Mouse (Mus musculus): ENCODE results near the gene Pcyt1a. TPM values are rescaled to one million over a fixed set of nuclear protein-coding genes. Genes with fewer than 3 reads are reported as not detected.

The Pcyt1a gene
- polyA plus RNA-seq, 1 experiment from 2014 or later: 48.0 TPM

GRCm38 (mm10) chr16:32402818-32403217, 27.9 kb upstream of the Pcyt1a start:
- Histone ChIP-seq H3K36me3 (no peaks in the 10 kb centered on the region), H3K9me3 (no peaks in the 10 kb centered on the region), H3K4me3 (replicated peaks) (no peak overlapping the region), H3K4me1 (replicated peaks) (no peaks in the 10 kb centered on the region), H3K27me3 (no peaks in the 10 kb centered on the region), H3K9ac (replicated peaks) (no peak overlapping the region), H3K27ac (no peak overlapping the region), H3K4me2 (replicated peaks) (no peak overlapping the region)
- no peak for ATAC-seq
- 74% methylated on average over 3 of the region's 3 CpGs for WGBS

DNA sequence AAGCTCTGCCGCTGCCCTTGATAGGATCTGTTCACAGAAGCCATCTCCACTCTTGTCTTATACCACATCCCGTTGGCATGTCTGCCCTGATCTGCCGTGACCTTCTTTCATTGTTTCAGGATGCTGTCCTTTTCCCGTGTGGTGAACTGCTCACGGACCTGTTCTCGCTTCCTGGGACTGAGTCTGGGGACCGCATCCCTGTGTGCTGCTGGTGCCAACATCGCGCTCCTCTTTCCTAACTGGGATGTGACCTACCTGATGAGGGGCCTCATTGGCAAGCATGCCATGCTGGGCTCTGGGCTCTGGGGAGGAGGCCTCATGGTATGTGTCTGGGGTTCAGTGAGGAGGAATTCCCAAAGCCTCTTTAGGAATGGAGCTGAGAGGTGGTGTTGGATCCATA, 25.0 kb upstream of the Pcyt1a start:
- Histone ChIP-seq H3K9ac (replicated peaks) (no peak overlapping the region), H3K4me2 (replicated peaks) (no peak overlapping the region), H3K4me3 (replicated peaks) (no peak overlapping the region), H3K27me3 (no peaks in the 10 kb centered on the region), H3K4me1 (replicated peaks) (no peaks in the 10 kb centered on the region), H3K27ac (no peak overlapping the region), H3K36me3 (no peaks in the 10 kb centered on the region), H3K9me3 (no peaks in the 10 kb centered on the region)
- ATAC-seq: no peak
- 88% methylated on average over 9 of the region's 9 CpGs for WGBS

DNA sequence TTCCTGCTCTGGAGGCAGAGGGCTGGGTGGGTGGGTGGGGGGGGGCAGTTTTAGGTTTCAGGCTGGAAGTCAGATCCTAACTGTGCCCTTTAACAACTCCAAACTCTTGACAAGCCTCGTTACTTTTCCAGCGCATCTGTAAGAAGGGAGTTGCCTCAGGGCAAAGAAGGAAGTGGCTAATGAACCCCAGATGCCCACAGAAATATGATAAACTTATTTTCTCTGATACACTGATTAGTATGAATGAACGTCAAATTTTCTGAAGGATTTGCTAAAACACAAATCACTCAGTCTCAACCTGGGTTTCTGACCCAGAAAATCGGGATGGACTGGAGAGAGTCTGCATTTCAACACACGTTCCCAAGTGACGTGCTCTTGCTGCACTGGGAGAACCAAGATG, 24.1 kb upstream of the Pcyt1a start:
- no peaks in the 10 kb centered on the region for H3K36me3 ChIP-seq
- no peak overlapping the region for H3K4me2 ChIP-seq (replicated peaks)
- no peaks in the 10 kb centered on the region for H3K4me1 ChIP-seq (replicated peaks)
- 83% methylated on average over 6 of the region's 6 CpGs for WGBS
- no peak overlapping the region for H3K27ac ChIP-seq
- H3K27me3 ChIP-seq: no peaks in the 10 kb centered on the region
- H3K9ac ChIP-seq (replicated peaks): no peak overlapping the region
- H3K4me3 ChIP-seq (replicated peaks): no peak overlapping the region
- H3K9me3 ChIP-seq: no peaks in the 10 kb centered on the region
- no peak for ATAC-seq

DNA sequence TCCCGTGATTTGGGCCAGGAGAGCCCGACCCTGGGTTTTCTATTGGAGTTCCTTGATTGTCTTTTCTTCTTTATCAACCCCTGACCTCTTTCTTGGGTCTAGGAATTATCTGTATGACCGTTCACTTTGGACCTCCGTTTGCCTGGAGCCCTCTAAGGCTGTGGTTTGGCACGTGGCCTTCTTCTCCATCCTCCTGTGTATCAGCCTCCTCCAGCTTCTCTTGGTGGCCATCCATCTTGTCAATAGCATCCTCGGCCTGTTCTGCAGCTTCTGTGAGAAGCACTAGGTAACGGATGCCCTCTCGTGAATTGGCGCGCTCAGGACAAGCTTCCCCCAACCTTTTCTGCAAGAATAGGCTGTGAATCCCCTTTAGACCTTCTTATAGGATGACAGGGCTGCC, 23.0 kb upstream of the Pcyt1a start:
- Histone ChIP-seq H3K27ac (no peak overlapping the region), H3K9ac (replicated peaks) (no peak overlapping the region), H3K4me3 (replicated peaks) (no peak overlapping the region), H3K4me2 (replicated peaks) (no peak overlapping the region), H3K27me3 (no peaks in the 10 kb centered on the region), H3K4me1 (replicated peaks) (no peaks in the 10 kb centered on the region), H3K36me3 (no peaks in the 10 kb centered on the region), H3K9me3 (no peaks in the 10 kb centered on the region)
- WGBS: 83% methylated on average over 10 of the region's 10 CpGs
- no peak for ATAC-seq

- no peak overlapping the region for H3K9ac ChIP-seq (replicated peaks)
- no peaks in the 10 kb centered on the region for H3K27me3 ChIP-seq
- H3K36me3 ChIP-seq: no peaks in the 10 kb centered on the region
- H3K4me3 ChIP-seq (replicated peaks): no peak overlapping the region
- no peaks in the 10 kb centered on the region for H3K9me3 ChIP-seq
- H3K27ac ChIP-seq: no peak overlapping the region
- ATAC-seq: no peak
- H3K4me2 ChIP-seq (replicated peaks): no peak overlapping the region
- WGBS: 50% methylated on average over 1 of the region's 1 CpGs
- peaks cover 14% of the 10 kb centered on the region for H3K4me1 ChIP-seq (replicated peaks)
Measured at GRCm38 (mm10) chr16:32417457-32417856, 13.3 kb upstream of the Pcyt1a start.

GRCm38 (mm10) chr16:32419517-32420483, 10.9 kb upstream of the Pcyt1a start, which contains the start of gene Tctex1d2:
TSS of gene Tctex1d2 (plus strand) at chr16:32419702.
- ATAC-seq: peak; percentile 97
- Histone ChIP-seq H3K27ac (peak within 1 kb of the TSS; percentile 93), H3K4me2 (replicated peaks) (peak within 1 kb of the TSS; percentile 70), H3K36me3 (no peaks in the 10 kb centered on the region), H3K4me1 (replicated peaks) (peaks cover 14% of the 10 kb centered on the region), H3K4me3 (replicated peaks) (peak within 1 kb of the TSS; percentile 70), H3K27me3 (no peaks in the 10 kb centered on the region), H3K9ac (replicated peaks) (peak within 1 kb of the TSS; percentile 85), H3K9me3 (no peaks in the 10 kb centered on the region)
- 1% methylated on average over 45 of the region's 45 CpGs for WGBS

DNA sequence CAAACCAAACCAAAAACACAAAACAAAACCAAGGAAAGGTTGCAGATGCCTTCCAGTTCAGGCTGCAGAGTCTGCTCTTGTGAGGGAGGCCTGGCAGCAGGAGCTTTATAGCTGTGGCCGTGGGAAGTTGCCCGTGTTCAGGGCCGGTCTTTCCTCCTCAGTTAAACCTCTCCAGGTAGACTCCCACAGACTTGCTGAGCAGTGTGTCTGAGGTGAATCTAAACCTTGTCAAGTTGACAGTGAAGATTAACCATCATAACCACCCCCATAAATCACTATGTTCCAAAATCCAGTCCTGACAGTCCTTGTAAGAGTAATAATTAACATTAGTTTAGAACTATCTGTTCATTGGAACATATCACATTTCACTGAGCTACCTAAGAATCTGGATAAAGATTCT, 3.2 kb upstream of the Pcyt1a start:
- no peaks in the 10 kb centered on the region for H3K9me3 ChIP-seq
- H3K27ac ChIP-seq: no peak overlapping the region
- no peak for ATAC-seq
- H3K36me3 ChIP-seq: no peaks in the 10 kb centered on the region
- H3K4me3 ChIP-seq (replicated peaks): no peak overlapping the region
- H3K4me2 ChIP-seq (replicated peaks): no peak overlapping the region
- WGBS: 96% methylated on average over 3 of the region's 3 CpGs
- H3K4me1 ChIP-seq (replicated peaks): peaks cover 20% of the 10 kb centered on the region
- no peaks in the 10 kb centered on the region for H3K27me3 ChIP-seq
- no peak overlapping the region for H3K9ac ChIP-seq (replicated peaks)

DNA sequence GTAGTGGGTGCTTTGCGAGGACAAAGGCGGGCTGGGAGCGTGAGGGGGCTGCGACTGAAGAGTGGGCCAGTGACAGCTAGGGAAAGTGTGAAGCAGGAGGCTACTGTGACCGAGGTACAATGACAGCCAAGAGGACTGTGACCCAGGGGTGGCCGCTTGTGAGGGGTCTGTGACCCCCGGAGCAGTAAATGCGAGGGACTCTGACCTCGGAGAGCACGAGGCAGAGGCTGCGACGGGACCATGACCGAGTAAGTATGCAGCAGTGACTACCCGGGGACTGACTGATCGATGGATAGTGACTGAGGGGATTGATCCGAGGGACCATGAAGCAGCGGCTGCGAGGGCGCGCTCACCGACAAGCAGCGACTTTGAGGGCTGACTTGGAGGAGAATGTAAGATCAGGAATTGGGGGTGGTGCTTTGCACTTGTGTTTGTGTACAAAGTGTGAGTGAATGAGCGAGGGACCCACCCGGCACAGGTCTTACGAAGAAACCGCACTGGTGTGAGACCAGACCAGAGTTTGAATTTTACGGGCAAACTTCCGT, 398 bp downstream of the Pcyt1a start:
- H3K9ac ChIP-seq (replicated peaks): peak overlapping the region; percentile 88
- WGBS: 2% methylated on average over 28 of the region's 28 CpGs
- no peaks in the 10 kb centered on the region for H3K27me3 ChIP-seq
- H3K4me3 ChIP-seq (replicated peaks): peak overlapping the region; percentile 86
- peaks cover 22% of the 10 kb centered on the region for H3K4me1 ChIP-seq (replicated peaks)
- peak overlapping the region; percentile 94 for H3K27ac ChIP-seq
- H3K9me3 ChIP-seq: no peaks in the 10 kb centered on the region
- H3K36me3 ChIP-seq: no peaks in the 10 kb centered on the region
- H3K4me2 ChIP-seq (replicated peaks): peak overlapping the region; percentile 92
- no peak for ATAC-seq

DNA sequence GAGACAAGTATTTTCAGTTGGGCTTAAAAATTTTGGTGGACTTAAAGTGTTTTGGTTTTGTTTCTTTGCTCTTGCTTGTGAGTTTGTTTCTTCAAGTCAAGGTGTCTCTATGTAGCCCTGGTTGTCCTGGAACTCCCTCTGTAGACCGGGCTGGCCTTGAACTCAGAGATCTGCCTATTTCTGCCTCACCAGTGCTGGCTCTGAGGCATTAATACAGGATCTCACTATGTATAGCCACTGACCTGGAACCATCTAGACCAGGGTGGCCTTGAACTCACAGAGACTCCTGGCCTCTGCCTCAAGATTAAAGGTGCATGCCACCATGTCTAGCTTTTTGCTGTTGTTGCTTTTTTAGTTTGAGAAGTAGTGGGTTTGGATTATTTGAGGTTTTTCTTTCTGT, 1.2 kb downstream of the Pcyt1a start:
- no peak overlapping the region for H3K27ac ChIP-seq
- WGBS: 70% methylated on average over 1 of the region's 1 CpGs
- H3K9ac ChIP-seq (replicated peaks): no peak overlapping the region
- H3K9me3 ChIP-seq: no peaks in the 10 kb centered on the region
- H3K4me2 ChIP-seq (replicated peaks): peak overlapping the region; percentile 92
- peak overlapping the region; percentile 86 for H3K4me3 ChIP-seq (replicated peaks)
- H3K4me1 ChIP-seq (replicated peaks): peaks cover 22% of the 10 kb centered on the region
- no peaks in the 10 kb centered on the region for H3K36me3 ChIP-seq
- ATAC-seq: no peak
- H3K27me3 ChIP-seq: no peaks in the 10 kb centered on the region

GRCm38 (mm10) chr16:32433138-32433537, 2.4 kb downstream of the Pcyt1a start:
- no peaks in the 10 kb centered on the region for H3K27me3 ChIP-seq
- H3K9me3 ChIP-seq: no peaks in the 10 kb centered on the region
- no peak overlapping the region for H3K4me2 ChIP-seq (replicated peaks)
- no peak overlapping the region for H3K27ac ChIP-seq
- ATAC-seq: no peak
- WGBS: 85% methylated on average over 2 of the region's 2 CpGs
- no peak overlapping the region for H3K4me3 ChIP-seq (replicated peaks)
- no peak overlapping the region for H3K9ac ChIP-seq (replicated peaks)
- H3K36me3 ChIP-seq: no peaks in the 10 kb centered on the region
- H3K4me1 ChIP-seq (replicated peaks): peaks cover 22% of the 10 kb centered on the region

GRCm38 (mm10) chr16:32434066-32434465, 3.3 kb downstream of the Pcyt1a start:
- 72% methylated on average over 6 of the region's 6 CpGs for WGBS
- Histone ChIP-seq H3K27ac (no peak overlapping the region), H3K36me3 (no peaks in the 10 kb centered on the region), H3K27me3 (no peaks in the 10 kb centered on the region), H3K9ac (replicated peaks) (no peak overlapping the region), H3K4me3 (replicated peaks) (no peak overlapping the region), H3K9me3 (no peaks in the 10 kb centered on the region), H3K4me1 (replicated peaks) (peaks cover 22% of the 10 kb centered on the region), H3K4me2 (replicated peaks) (no peak overlapping the region)
- ATAC-seq: no peak

- Histone ChIP-seq H3K4me2 (replicated peaks) (no peak overlapping the region), H3K27me3 (no peaks in the 10 kb centered on the region), H3K9me3 (no peaks in the 10 kb centered on the region), H3K4me1 (replicated peaks) (peaks cover 18% of the 10 kb centered on the region), H3K9ac (replicated peaks) (no peak overlapping the region), H3K36me3 (no peaks in the 10 kb centered on the region), H3K27ac (no peak overlapping the region), H3K4me3 (replicated peaks) (no peak overlapping the region)
- ATAC-seq: no peak
Measured at GRCm38 (mm10) chr16:32434691-32435090, 4.0 kb downstream of the Pcyt1a start.
